8 mouse cellular contexts compared by ENCODE assay signal in genomic region chr15:80800765-80801164, GRCm38 (mm10).
DNase-seq lines count a peak whose midpoint lies in the region; ATAC-seq and TF ChIP-seq lines count a peak whose summit lies in the region.

No protein-coding gene starts in this region.

- TF ChIP-seq RAD21 in MEL (IDR thresholded peaks at IDR 0.05; ENCODE audit: low read depth, low read length) = no peak

- H3K27ac ChIP-seq in heart, embryonic 13.5 days (replicated peaks) = peak overlapping the region; percentile 64
- peak overlapping the region; percentile 77 for H3K27ac ChIP-seq in MEL (ENCODE audit: control insufficient read depth, low read depth, low read length)
- peak overlapping the region in 1 of 2 experiments; percentile 58; a peak in 3 of 4 replicates for H3K27ac ChIP-seq in heart, embryonic 14.5 days (replicated peaks in 1 of 2; ENCODE audit: control insufficient read depth in 1 of 2, insufficient read depth in 1 of 2, low read depth in 2 of 2, low read length in 2 of 2)
- H3K27ac ChIP-seq in liver, embryonic 15.5 days (replicated peaks) = peak overlapping the region; percentile 94

- peaks cover 40% of the 10 kb centered on the region for H3K79me2 ChIP-seq in MEL (ENCODE audit: control insufficient read depth, insufficient read depth, low read length, poor library complexity)

- TF ChIP-seq CTCF in MEL (IDR thresholded peaks at IDR 0.05 in 2 of 3, conservative IDR thresholded peaks at IDR 0.05 in 1 of 3; ENCODE audit: control insufficient read depth in 1 of 3, insufficient read depth in 1 of 3, low read depth in 2 of 3, low read length in 3 of 3, poor library complexity in 1 of 3, severe bottlenecking in 1 of 3) = no peak

- H3K9ac ChIP-seq in heart, embryonic 13.5 days = peak overlapping the region; percentile 89
- peak overlapping the region; percentile 85 for H3K9ac ChIP-seq in MEL (ENCODE audit: control insufficient read depth, low read depth, low read length, poor library complexity, severe bottlenecking)
- peak overlapping the region; percentile 93 for H3K9ac ChIP-seq in heart, embryonic 14.5 days (ENCODE audit: low read length)
- H3K9ac ChIP-seq in liver, embryonic 15.5 days = peak overlapping the region; percentile 79

- H3K36me3 ChIP-seq in heart, embryonic 13.5 days = no peaks in the 10 kb centered on the region
- H3K36me3 ChIP-seq in MEL (ENCODE audit: control insufficient read depth in 1 of 2, insufficient read depth in 2 of 2, low read length in 2 of 2) = peaks cover 0 to 23% of the 10 kb centered on the region in 2 experiments; a peak in 2 of 4 replicates
- no peaks in the 10 kb centered on the region for H3K36me3 ChIP-seq in heart, embryonic 14.5 days (ENCODE audit: control insufficient read depth, insufficient read depth, low read length)
- no peaks in the 10 kb centered on the region for H3K36me3 ChIP-seq in liver, embryonic 15.5 days (replicated peaks)

- DNase-seq in heart, postnatal 14 days = no peak
- DNase-seq in MEL (ENCODE audit: low read depth, low spot score) (peak; percentile 56), MN1 (ENCODE audit: low spot score) (no peak)
- no peak for DNase-seq in embryo, embryonic 11 days
- DNase-seq in layer of hippocampus, postnatal 25 days (ENCODE audit: extremely low spot score in 1 of 2, low spot score in 1 of 2) = no peak

- H3K4me2 ChIP-seq in heart, embryonic 13.5 days = peak overlapping the region; percentile 72
- H3K4me2 ChIP-seq in heart, embryonic 14.5 days (ENCODE audit: low read length) = peak overlapping the region; percentile 62
- H3K4me2 ChIP-seq in liver, embryonic 15.5 days = peak overlapping the region; percentile 80

- 13% methylated on average over 4 of the region's 4 CpGs for WGBS in heart, embryonic 13.5 days
- 17% methylated on average over 4 of the region's 4 CpGs for WGBS in heart, embryonic 14.5 days
- 15% methylated on average over 4 of the region's 4 CpGs for WGBS in liver, embryonic 15.5 days (ENCODE audit: insufficient replicate concordance)

- no peak; a peak in 1 of 4 replicates for TF ChIP-seq POLR2A in MEL (IDR thresholded peaks at IDR 0.05; ENCODE audit: control insufficient read depth in 1 of 2, insufficient read depth in 1 of 2, low read depth in 1 of 2, low read length in 2 of 2, poor library complexity in 1 of 2)

- ATAC-seq in heart, embryonic 13.5 days (ENCODE audit: extremely low read depth, insufficient number of reproducible peaks, low FRiP score, low TSS enrichment) = no peak
- no peak for ATAC-seq in heart, embryonic 14.5 days (ENCODE audit: insufficient number of reproducible peaks, insufficient read depth, low FRiP score, low read depth)
- no peak for ATAC-seq in liver, embryonic 15.5 days (ENCODE audit: insufficient read depth)

- intact Hi-C loops in heart, postnatal 14 days (cut with DNase I) = no loop called here

- H3K27me3 ChIP-seq in heart, embryonic 13.5 days (replicated peaks) = no peaks in the 10 kb centered on the region
- H3K27me3 ChIP-seq in MEL (ENCODE audit: control insufficient read depth in 1 of 2, insufficient read depth in 2 of 2, low read length in 2 of 2) = no peaks in the 10 kb centered on the region
- H3K27me3 ChIP-seq in heart, embryonic 14.5 days (ENCODE audit: control insufficient read depth, insufficient read depth, low read length) = no peaks in the 10 kb centered on the region
- no peaks in the 10 kb centered on the region for H3K27me3 ChIP-seq in liver, embryonic 15.5 days

- TF ChIP-seq EP300 in MEL (IDR thresholded peaks at IDR 0.05; ENCODE audit: low read depth in 1 of 2, low read length in 2 of 2) = no peak

- H3K4me1 ChIP-seq in heart, embryonic 13.5 days = peaks cover 61% of the 10 kb centered on the region
- H3K4me1 ChIP-seq in MEL (ENCODE audit: control insufficient read depth in 1 of 2, insufficient read depth in 2 of 2, low read length in 2 of 2) = peaks cover 19 to 28% of the 10 kb centered on the region in 2 experiments
- peaks cover 8 to 45% of the 10 kb centered on the region in 2 experiments for H3K4me1 ChIP-seq in heart, embryonic 14.5 days (ENCODE audit: control insufficient read depth in 2 of 2, insufficient read depth in 2 of 2, low read length in 2 of 2)
- H3K4me1 ChIP-seq in liver, embryonic 15.5 days (replicated peaks) = peaks cover 58% of the 10 kb centered on the region

- H3K9me3 ChIP-seq in heart, embryonic 13.5 days = no peaks in the 10 kb centered on the region
- no peaks in the 10 kb centered on the region for H3K9me3 ChIP-seq in MEL (replicated peaks; ENCODE audit: insufficient read depth, low read length)
- H3K9me3 ChIP-seq in heart, embryonic 14.5 days (ENCODE audit: control insufficient read depth, low read length) = no peaks in the 10 kb centered on the region
- no peaks in the 10 kb centered on the region for H3K9me3 ChIP-seq in liver, embryonic 15.5 days (replicated peaks)

- H3K4me3 ChIP-seq in heart, embryonic 13.5 days = peak overlapping the region; percentile 68
- H3K4me3 ChIP-seq in MEL (ENCODE audit: control insufficient read depth in 1 of 2, insufficient read depth in 1 of 2, low read depth in 2 of 2, low read length in 2 of 2) = peak overlapping the region; percentile 61 to 85
- H3K4me3 ChIP-seq in heart, embryonic 14.5 days (ENCODE audit: control insufficient read depth in 1 of 2, insufficient read depth in 1 of 2, low read depth in 1 of 2, low read length in 2 of 2) = peak overlapping the region; percentile 28 to 69
- H3K4me3 ChIP-seq in liver, embryonic 15.5 days (replicated peaks) = peak overlapping the region; percentile 70

TF ChIP-seq in MEL, 35 proteins besides CTCF, POLR2A, EP300 and RAD21:
- TF ChIP-seq MYC (IDR thresholded peaks at IDR 0.05; ENCODE audit: low read depth, low read length) (peak; percentile 32; the same call in 1 of the 2 replicates), TBP (IDR thresholded peaks at IDR 0.05; ENCODE audit: low read depth, low read length) (0 out of 2 replicates have a peak, but pooled peaks have one; percentile 18), CHD2 (IDR thresholded peaks at IDR 0.05; ENCODE audit: low read length) (no peak), POLR2AphosphoS2 (IDR thresholded peaks at IDR 0.05; ENCODE audit: low read length) (no peak), MXI1 (IDR thresholded peaks at IDR 0.05; ENCODE audit: low read depth, low read length) (peak; percentile 52), CHD1 (IDR thresholded peaks at IDR 0.05; ENCODE audit: low read depth, low read length) (0 out of 2 replicates have a peak, but pooled peaks have one; percentile 2), ZMIZ1 (IDR thresholded peaks at IDR 0.05; ENCODE audit: low read depth, low read length) (no peak)
